Mouse (Mus musculus) small intestine, adult 2 months (tissue): ENCODE results near the gene Nfe2l2. TPM values are rescaled to one million over a fixed set of nuclear protein-coding genes. Genes with fewer than 3 reads are reported as not detected.

ENCODE experiments used
- H3K27ac ChIP-seq: fragments of 200-500 bp; 2 replicates; pipeline ENCODE4 v1.5.1; 2012; ENCODE audit warnings: low read depth, low read length, control low read depth, inconsistent platforms; ENCODE audit not compliant: insufficient read depth
- H3K27me3 ChIP-seq: fragments of 200-500 bp; 2 replicates; pipeline ENCODE4 v1.6.1; 2012; ENCODE audit warnings: mild to moderate bottlenecking, moderate library complexity, low read length, inconsistent platforms; ENCODE audit not compliant: control insufficient read depth, insufficient read depth
- H3K36me3 ChIP-seq: fragments of 200-500 bp; 2 replicates; pipeline ENCODE4 v1.6.1; 2012; ENCODE audit warnings: mild to moderate bottlenecking, low read length, control low read depth, inconsistent platforms; ENCODE audit not compliant: control insufficient read depth, insufficient read depth
- H3K4me1 ChIP-seq: fragments of 200-500 bp; 2 replicates; pipeline ENCODE4 v1.6.1; 2012; ENCODE audit warnings: low read length, inconsistent platforms, mixed read lengths; ENCODE audit not compliant: control insufficient read depth, insufficient read depth, insufficient read length
- H3K4me3 ChIP-seq: fragments of 200-500 bp; 2 replicates; pipeline ENCODE4 v1.5.1; 2012; ENCODE audit warnings: low read depth, mild to moderate bottlenecking, control low read depth, inconsistent platforms, low read length, moderate library complexity
- CTCF ChIP-seq: fragments of 200-500 bp; IDR thresholded peaks from 2 replicates; pipeline ENCODE4 v1.5.1; 2012; ENCODE audit warnings: low read depth, mild to moderate bottlenecking, control low read depth, inconsistent platforms, low read length, moderate library complexity, mixed read lengths; ENCODE audit not compliant: insufficient replicate concordance, insufficient read length; ENCODE audit errors: extremely low read depth
- POLR2A ChIP-seq: fragments of 200-500 bp; IDR thresholded peaks from 2 replicates; pipeline ENCODE4 v1.6.1; 2012; ENCODE audit warnings: low read depth, mild to moderate bottlenecking, control low read depth, inconsistent platforms, low read length, moderate library complexity
- WGBS: fragments of 180-500 bp; shearing (Covaris S2); methylation state at CpG from one replicate; pipeline ENCODE4 v1.1.7; 2018; 5-methylcytosine and 5-hydroxymethylcytosine counted together
- polyA plus RNA-seq: library from polyadenylated mRNA; depleted of rRNA; stranded (reverse); fragments of >200 nt; gene quantifications from 2 replicates; pipeline ENCODE4 v1.2.3, GENCODE M21; 2012

Nfe2l2 gene
- polyA plus RNA-seq, 1 experiment = 62.5 TPM

GRCm38 (mm10) chr2:75723481-75723880 lies 19.0 kb upstream of the Nfe2l2 start:
- WGBS = 40% methylated on average over 8 of the region's 8 CpGs
- TF ChIP-seq POLR2A = no peak
- TF ChIP-seq CTCF = no peak
- H3K27me3 ChIP-seq = no peaks in the 10 kb centered on the region
- H3K27ac ChIP-seq = peak overlapping the region; percentile 83
- no peak overlapping the region for H3K4me3 ChIP-seq
- H3K4me1 ChIP-seq = peaks cover 10% of the 10 kb centered on the region; the same call in 1 of the 2 replicates
- H3K36me3 ChIP-seq = no peaks in the 10 kb centered on the region

GRCm38 (mm10) chr2:75722893-75723292 lies 18.5 kb upstream of the Nfe2l2 start:
- no peaks in the 10 kb centered on the region for H3K27me3 ChIP-seq
- TF ChIP-seq CTCF = no peak
- no peak for TF ChIP-seq POLR2A
- 48% methylated on average over 5 of the region's 5 CpGs for WGBS
- H3K36me3 ChIP-seq = no peaks in the 10 kb centered on the region
- no peak overlapping the region for H3K4me3 ChIP-seq
- peak overlapping the region; percentile 73 for H3K27ac ChIP-seq
- H3K4me1 ChIP-seq = peaks cover 10% of the 10 kb centered on the region; the same call in 1 of the 2 replicates

- WGBS = 62% methylated on average over 11 of the region's 11 CpGs
- H3K27ac ChIP-seq = peak overlapping the region; percentile 71; the same call in 1 of the 2 replicates
- H3K27me3 ChIP-seq = no peaks in the 10 kb centered on the region
- TF ChIP-seq POLR2A = no peak
- TF ChIP-seq CTCF = no peak
- no peak overlapping the region for H3K4me3 ChIP-seq
- peaks cover 13% of the 10 kb centered on the region; the same call in 1 of the 2 replicates for H3K4me1 ChIP-seq
- H3K36me3 ChIP-seq = no peaks in the 10 kb centered on the region
Measured at GRCm38 (mm10) chr2:75720236-75721027, 16.0 kb upstream of the Nfe2l2 start.

GRCm38 (mm10) chr2:75719331-75719869 lies 15.0 kb upstream of the Nfe2l2 start:
- Histone ChIP-seq H3K27me3 (no peaks in the 10 kb centered on the region), H3K27ac (no peak overlapping the region), H3K4me3 (no peak overlapping the region), H3K36me3 (no peaks in the 10 kb centered on the region), H3K4me1 (peaks cover 17% of the 10 kb centered on the region; the same call in 1 of the 2 replicates)
- TF ChIP-seq POLR2A (no peak), CTCF (no peak)
- WGBS = 78% methylated on average over 3 of the region's 3 CpGs

- no peak overlapping the region for H3K4me3 ChIP-seq
- H3K4me1 ChIP-seq = peaks cover 9% of the 10 kb centered on the region; the same call in 1 of the 2 replicates
- TF ChIP-seq POLR2A = no peak
- no peak for TF ChIP-seq CTCF
- 28% methylated on average over 12 of the region's 12 CpGs for WGBS
- peak overlapping the region; percentile 94 for H3K27ac ChIP-seq
- no peaks in the 10 kb centered on the region for H3K27me3 ChIP-seq
- no peaks in the 10 kb centered on the region for H3K36me3 ChIP-seq
Measured at GRCm38 (mm10) chr2:75716046-75717016, 11.9 kb upstream of the Nfe2l2 start.

GRCm38 (mm10) chr2:75714766-75715165 lies 10.3 kb upstream of the Nfe2l2 start:
- no peaks in the 10 kb centered on the region for H3K27me3 ChIP-seq
- no peak overlapping the region for H3K4me3 ChIP-seq
- H3K36me3 ChIP-seq = no peaks in the 10 kb centered on the region
- no peak for TF ChIP-seq CTCF
- no peak for TF ChIP-seq POLR2A
- peaks cover 9% of the 10 kb centered on the region; the same call in 1 of the 2 replicates for H3K4me1 ChIP-seq
- peak overlapping the region; percentile 91 for H3K27ac ChIP-seq
- WGBS = 25% methylated on average over 4 of the region's 4 CpGs

- no peak for TF ChIP-seq CTCF
- TF ChIP-seq POLR2A = no peak
- 79% methylated on average over 3 of the region's 3 CpGs for WGBS
- H3K4me3 ChIP-seq = no peak overlapping the region
- peaks cover 15% of the 10 kb centered on the region; the same call in 1 of the 2 replicates for H3K4me1 ChIP-seq
- H3K27me3 ChIP-seq = no peaks in the 10 kb centered on the region
- no peaks in the 10 kb centered on the region for H3K36me3 ChIP-seq
- peak overlapping the region; percentile 60; the same call in 1 of the 2 replicates for H3K27ac ChIP-seq
Measured at GRCm38 (mm10) chr2:75713083-75713482, 8.6 kb upstream of the Nfe2l2 start.
